Mouse (Mus musculus) cerebellum, postnatal 4 days (tissue): ENCODE data around the gene Pfdn4.
"Not testable (repeated sequence)": the region's sequence is repeated elsewhere in the genome, so short reads cannot be mapped to it uniquely, and the experiment has no call there.

ENCODE experiments used
- DNase-seq, 2 experiments: peaks; one replicate each; pipeline ENCODE4 v3.0.0; 2022; ENCODE audit warnings: low spot score in 2 of 2, mixed read lengths in 1 of 2

Pfdn4 gene

DNA sequence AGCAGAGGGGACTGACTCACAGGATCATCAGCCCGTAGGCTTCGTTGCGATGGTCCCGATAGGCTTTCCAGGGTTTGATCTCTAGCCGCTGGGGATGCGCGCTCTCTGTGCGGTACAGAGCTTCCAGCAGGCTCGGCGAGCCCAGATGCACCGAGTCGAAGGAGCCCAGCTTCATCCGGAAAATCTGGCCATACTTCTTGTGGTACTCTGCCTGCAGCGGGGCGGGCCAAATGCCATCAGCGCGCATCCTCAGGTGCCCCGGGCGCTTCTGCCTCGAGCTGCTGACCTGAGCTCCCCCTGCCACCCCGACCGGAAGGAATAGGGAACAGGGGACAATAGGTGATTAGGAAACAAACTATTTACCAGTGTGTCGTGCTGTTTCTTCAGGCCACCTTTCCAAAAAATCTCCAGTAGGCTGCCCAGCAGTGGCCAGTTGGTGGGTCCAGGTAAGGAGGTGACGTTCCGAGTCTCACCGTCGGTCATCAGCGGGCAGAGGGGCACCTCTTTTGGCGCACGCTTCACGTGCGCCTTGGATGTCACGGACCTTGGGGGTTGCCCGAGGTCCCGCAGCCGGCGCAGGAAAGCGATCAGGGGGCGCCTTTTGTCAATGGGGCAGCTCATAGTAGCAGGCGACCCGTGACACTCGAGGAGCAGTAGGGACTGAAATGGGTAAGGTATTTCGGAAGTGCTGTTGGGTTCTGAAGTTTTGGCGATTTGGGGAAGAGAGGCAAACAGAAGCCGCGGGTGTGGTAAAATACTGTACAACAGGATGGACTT, at the start of gene Pfdn4:
Pfdn4 (plus strand) TSS at position 275 of the 777 bp plus-strand sequence.
- no peak for DNase-seq

DNA sequence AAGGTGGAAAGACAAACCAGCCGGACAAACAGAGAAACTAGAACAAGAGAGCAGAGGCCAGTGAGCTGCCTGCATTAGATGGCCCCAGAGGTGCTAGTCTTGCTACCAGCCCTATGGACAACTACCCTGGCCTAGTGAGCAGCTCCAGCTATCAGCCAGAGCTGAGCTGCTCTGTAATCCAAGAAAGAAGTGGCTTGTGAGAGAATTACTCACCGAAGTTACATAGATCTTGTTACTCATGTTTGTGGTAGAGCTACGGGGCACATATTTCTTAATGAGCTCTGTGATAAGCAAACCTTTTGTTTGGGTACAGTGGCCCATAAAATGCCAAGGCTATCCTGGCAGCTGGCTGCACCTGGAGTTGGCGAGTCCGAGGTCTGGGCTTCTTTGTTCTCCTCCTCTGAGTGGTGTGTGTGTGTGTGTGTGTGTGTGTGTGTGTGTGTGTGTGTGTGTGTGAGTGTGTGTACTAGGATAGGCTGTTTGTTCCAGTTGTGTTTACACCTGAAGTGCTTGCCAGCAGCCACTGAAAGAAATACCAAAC, 49.3 kb upstream of the Pfdn4 start:
- no peak for DNase-seq

DNA sequence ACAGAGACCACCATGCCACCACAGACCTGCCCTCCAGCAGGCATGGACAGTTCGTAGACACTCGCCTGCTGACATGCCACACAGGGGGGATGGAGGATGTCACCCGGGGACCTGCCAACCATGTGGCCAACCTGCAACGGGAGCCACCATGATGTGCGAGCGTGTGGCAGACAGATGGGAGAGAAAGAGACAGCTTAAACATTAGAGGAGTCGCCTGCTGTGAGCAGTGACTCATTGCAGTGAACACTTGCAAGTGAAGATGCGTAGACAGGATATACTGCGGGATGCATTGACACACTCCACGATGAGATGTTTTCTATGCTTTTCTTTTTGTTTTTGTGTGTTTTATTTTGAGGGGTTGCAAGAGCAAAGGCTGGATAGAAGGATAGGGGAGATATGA, 48.6 kb upstream of the Pfdn4 start:
- DNase-seq: no peak

DNA sequence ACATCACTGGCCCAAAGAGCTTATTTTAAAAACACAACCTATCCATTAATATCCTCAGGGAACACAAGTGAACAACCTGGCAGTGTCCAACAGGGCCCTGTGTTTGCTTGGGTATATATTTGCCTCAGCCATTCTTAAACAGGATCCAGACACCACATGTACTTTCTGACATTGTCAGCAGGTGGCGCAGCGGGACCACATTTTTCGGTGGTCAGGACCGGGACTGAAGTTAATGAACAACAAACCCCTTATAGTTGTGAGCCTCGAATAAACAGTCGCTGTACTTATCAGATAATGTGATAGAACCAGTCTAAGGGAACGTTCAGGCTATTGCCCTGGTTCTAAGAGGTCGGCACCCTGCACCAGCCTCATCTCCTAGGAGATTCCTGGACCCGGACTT, 45.3 kb upstream of the Pfdn4 start:
- DNase-seq: peak; percentile 68 to 83

DNA sequence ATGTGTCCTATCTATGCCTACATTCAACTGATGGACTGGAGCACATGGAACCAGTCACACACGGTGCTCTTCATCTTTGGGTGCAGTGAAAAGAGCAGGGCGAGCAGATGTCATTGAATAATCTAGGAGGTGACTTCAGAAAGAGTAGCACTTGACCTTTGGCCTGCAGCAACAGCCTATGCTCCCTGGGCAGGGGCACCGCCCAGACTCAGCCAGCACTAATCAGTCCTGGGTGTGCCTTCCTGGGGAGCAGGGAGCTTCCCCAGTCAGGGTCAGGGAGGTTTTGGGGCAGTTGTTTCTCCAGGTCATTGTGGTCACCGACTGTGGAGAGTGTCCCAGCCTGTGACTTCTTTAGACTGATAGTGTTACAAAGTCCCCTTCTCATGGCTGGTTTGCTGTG, 42.4 kb upstream of the Pfdn4 start:
- not testable (repeated sequence) for DNase-seq

DNA sequence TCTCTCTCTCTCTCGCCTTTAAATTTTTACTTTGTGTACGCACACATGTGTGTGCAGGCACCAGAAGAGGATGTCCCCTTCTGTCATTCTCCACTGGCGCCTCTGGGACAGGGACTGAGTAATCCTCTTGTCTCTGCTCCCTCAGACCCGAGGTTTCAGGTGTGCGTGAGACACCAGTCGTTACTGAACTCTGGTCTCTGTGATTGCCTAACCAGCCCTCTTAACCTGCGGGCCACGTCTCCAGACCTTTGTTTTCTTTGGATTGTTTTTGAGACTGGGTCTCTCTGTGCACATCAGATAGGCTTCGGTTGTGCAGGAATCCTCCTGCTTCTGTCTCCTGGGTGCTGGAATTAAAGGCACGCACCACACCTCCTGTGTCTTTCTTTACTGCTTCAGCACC, 37.0 kb upstream of the Pfdn4 start:
- no peak for DNase-seq

DNA sequence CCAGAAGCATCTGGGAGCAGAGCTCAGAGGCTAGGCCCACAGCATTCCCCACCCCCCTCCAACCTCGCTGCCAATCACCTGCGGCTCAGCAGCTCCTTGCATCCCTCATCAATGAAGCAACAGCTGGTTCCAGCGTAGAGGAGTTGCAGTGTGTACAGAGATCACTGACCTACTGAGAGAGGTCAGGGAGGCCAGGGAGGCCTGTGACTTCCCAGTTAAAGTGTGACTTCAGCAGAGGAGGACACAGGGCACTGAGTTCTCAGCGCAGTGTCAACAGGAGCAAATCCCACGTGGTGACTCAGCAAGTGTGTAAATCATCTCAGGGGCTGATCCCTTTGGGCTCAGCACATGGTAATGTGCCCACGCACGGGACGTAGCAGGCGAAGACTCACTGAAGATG, 36.4 kb upstream of the Pfdn4 start:
- no peak for DNase-seq

DNA sequence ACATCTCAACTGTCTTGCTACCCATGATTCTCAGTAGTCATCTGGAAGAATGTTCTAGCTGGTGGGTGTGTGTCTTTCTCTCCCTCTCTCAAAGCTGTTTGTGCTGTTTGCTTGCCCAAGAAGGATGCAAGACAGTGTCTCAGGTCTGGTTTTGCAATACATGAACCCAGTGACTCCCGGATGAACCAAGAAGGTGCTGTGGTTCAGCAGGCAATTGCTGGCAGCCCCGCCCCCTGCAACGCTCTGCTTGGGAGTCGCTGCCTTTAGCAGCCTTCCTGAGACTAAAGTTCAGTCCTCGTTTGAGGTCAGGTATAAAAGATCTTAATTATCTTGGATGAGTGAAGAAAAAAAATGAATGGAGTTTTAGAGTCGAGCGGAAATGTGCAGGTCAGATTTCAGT, 34.6 kb upstream of the Pfdn4 start:
- no peak for DNase-seq

DNA sequence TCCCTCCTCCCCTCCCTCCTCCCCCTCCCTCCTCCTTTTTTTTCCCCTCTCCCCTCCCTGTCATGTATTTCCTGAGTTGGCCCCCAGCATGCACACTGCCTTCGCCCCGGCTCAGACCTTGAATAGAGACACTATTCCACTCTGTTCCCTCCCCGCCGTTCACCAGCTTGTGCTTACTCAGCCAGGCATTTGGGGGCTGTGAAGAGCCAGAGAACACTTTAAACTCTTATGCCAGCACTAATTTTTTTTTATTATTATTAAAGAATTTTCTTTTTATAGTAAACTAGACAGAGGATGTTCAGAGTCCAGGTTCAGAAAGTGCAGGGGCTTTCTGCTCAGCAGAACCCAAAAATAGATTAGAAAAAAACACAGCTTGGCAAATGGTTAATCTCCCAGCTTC, 31.4 kb upstream of the Pfdn4 start:
- no peak for DNase-seq

DNA sequence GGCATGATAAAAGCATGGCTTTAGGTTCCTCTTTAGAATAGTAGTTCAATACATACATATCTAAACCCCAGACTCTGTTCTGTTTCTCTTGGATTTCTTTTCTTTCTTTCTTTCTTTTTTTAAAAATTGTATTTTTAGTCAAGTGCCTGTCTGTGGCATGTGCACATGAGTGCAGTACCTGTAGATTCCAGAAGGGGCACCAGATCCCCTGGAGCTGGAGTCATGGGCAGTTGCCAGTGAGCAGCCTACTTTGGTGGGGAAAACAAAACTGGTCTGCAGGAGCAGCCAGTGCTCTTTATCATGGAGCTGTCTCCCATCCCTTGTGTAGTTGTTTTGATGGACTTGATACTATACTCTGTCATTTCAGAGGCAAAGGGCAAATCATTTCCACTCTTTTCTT, 28.2 kb upstream of the Pfdn4 start:
- DNase-seq: peak in 1 of 2 experiments; percentile 34

DNA sequence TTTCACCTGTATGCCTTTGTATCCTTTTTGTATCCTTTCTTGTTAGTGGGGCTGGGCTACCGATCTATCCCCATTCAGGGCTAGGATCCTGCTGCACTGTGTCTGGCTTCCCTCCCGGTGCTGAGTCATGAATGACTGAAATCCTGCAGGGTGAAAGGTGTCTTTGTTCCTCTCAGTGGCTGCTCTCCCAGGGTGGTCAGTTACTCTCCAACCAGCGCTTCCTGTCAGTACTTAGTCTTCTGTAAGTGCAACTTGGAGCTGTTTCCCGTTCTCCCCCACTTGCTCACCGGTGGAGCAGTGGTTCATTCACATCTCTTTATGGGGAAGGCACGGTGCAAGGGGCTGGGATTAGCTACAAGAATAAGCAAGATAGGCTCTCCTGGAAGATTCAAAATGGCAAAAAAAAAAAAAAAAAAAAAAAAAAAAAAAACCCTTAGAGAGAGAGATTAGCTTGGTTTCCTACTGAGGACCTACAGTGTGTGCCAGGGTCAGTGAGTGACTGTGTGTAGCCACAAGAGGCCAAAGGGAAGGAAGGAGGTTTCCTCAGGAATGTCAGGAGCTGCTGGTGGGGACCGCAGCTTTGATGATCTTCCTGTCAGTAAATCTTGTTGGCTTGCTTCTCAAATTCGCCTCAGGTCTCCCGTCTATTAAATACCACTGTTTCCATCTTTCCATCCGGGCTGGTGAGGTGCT, 26.5 kb upstream of the Pfdn4 start:
- no peak for DNase-seq

DNA sequence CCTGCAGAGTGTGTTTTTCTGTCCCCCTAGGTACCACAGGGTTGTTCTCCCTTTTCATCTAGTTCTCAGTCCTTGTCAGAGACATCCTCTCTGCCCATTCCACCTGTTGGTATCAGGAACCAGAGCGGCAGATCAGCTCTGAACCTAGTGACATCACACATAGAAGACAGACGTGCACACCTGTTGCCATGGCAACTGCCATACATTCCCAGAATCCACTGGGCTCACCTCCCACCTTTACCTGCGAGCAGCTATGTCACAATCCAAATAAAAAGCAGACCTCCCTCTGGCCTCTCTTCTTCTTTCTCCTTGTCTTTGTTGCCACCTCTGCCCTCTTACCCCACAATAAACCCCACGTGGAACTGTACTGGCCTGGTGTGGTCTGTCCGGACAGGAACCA, 25.6 kb upstream of the Pfdn4 start:
- DNase-seq: no peak

DNA sequence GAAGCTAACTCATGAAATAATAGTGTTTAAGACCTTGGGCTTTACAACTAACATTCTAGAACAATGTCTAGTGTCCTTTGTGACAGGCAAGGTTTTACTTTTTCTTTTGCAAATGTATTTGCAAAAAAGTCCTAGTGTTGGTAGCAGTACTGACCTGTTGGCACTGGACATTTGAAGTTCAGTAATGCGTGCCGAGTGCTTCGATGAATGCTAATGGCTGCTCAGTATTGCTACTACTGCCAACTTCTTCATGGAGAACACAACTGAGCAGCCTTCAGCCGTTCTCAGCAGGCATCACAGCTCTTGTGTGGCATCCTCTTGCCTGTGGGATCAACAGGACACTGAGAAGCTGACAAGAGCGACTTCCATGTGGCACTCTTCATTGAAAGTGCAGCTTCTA, 22.1 kb upstream of the Pfdn4 start:
- DNase-seq: no peak

DNA sequence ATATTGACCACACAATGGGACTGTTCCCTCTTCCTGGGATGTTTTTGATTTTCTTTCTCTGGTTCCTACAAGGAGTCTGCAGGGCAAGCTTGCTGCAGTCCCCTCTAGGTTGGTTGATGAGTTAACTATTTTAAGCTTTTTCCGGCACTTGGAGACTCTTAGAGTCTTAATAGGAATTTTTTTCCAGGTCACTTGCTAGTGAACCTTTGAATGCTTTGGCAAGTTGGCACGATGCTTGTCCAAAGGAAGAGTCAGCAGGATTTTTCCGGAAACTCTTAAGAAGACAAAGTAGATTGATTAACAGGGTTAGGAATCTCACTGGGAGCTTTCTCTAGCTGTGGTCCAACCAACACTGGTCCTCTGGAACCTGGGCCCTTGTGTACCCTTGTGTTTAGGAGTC, 21.1 kb upstream of the Pfdn4 start:
- DNase-seq: no peak

DNA sequence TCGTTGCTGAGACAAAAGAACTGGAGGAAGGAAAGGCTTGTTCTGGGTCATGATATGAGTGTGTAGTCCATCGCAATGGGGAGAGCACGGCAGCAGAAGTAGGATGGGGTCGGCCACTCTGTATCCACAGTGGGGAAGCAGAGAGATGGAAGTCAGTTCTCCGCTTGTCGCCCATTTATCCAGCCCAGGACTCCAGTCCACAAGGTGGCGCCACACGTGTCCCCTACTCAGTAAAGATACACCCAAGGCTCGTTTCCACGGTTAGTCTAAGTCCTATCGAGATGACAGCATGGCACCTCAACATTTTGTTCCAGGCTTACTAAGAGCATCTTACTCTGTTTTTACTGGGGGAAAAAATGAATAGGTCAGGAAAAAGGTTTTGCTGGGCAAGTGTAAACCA, 20.0 kb upstream of the Pfdn4 start:
- DNase-seq: no peak

DNA sequence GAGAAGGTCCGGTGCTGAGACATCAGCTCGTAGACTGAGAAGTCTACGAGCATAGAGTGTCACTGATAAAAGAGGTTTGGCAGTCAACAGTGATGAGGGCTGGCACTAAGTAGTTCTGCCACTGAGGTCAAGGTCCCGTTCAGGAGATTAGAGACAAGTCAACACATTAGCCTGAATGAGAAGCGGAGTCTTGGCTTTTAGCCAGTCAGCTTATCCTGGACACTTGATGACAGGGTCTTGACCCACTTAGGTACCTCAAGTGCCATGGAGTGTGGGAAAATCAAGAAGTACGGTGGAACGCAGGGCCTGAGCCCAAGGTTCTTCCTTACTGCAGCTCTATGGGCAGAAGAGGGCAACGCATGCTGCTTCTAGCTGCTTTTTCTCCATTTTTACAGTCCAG, 19.6 kb upstream of the Pfdn4 start:
- DNase-seq: no peak

DNA sequence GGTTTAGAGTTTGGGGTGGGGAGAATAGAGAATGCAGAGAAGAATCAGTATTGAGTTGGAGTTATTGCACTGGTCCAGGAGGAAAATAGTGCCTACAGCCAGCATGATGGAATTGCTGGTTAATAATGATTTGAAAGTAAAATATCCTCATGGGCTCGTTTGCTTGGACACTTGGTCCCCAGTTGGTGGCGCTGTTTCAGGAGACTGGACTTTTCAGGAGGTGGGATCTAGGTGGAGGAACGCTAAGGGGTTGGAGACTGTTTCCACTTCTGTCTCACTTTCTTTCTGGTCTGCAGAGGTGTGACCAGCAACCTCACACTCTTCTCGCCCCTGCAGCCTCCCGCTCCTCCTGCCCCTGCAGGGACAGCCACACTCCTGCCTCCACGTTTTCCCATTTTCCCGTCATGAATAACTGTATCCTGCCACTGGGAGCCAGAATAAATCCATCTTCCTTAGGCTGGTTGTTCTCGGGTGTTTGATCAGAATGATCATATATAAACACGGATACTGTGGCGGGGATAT, 14.1 kb upstream of the Pfdn4 start:
- DNase-seq: no peak

DNA sequence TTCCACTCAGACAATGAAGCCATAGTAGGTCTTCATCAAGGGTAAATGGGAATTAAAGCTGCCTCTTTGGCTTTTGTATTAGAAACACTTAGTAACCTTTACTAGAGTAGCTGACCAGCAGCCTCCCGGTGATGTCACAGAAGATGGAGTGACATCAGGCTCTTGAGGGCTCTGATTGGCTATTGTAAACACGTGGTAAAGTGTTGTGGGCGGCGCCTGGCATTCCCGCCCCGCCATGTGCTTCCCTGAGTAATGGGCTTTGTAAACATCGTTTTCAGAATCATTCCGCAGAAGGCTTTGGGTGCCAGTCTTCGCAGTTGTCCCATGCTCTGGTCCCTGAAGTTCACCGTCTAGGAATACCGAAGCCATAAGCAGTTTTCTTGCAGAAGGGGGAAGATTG, 12.3 kb upstream of the Pfdn4 start:
- no peak for DNase-seq

DNA sequence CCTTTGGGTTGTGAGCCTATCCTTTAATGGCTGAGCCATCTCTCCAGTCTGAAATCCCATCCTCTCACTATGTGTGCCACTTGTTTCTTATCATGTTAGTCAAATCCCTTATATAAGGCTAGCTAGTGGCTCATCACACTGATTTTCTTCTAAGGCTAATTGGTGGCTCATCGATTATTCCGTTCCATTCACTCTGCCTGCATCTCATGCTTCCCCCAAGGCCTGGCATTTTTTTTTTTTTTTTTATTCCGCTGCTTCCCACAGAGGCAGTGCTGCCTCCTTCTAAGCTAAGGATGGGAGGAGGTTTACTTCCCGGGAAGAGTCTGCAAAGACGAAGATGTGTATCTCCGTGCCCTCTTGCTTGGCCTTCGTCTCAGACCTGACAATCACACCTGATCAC, 9.0 kb upstream of the Pfdn4 start:
- no peak for DNase-seq

DNA sequence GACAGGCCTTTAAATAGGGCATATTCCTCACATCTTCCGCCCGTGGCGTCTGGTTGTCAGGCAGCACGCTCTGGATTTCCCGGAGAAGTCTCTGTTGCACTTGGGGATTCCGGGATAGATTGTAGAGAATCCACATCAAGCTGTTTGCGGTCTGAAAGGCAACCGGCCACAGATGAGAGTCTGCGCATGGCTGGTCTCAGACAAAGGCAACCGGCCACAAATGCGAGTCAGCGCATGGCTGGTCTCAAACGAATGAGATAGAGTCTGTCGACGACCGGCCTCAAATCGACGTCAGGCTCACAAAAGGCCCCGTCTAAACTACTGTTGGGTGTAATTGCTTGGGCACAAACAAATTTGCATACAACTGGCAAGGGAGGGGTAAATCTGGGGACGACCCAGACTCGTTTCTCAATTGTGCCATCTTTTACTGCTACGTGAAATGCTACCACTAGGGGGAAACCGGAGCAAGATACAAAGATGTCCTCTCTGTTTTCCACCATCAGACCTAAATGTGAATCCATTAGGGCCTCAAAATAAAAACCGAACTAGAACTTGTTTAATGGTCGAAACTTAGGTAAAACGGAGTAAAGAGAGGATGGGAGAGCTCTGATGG, 8.2 kb upstream of the Pfdn4 start:
- DNase-seq: no peak

DNA sequence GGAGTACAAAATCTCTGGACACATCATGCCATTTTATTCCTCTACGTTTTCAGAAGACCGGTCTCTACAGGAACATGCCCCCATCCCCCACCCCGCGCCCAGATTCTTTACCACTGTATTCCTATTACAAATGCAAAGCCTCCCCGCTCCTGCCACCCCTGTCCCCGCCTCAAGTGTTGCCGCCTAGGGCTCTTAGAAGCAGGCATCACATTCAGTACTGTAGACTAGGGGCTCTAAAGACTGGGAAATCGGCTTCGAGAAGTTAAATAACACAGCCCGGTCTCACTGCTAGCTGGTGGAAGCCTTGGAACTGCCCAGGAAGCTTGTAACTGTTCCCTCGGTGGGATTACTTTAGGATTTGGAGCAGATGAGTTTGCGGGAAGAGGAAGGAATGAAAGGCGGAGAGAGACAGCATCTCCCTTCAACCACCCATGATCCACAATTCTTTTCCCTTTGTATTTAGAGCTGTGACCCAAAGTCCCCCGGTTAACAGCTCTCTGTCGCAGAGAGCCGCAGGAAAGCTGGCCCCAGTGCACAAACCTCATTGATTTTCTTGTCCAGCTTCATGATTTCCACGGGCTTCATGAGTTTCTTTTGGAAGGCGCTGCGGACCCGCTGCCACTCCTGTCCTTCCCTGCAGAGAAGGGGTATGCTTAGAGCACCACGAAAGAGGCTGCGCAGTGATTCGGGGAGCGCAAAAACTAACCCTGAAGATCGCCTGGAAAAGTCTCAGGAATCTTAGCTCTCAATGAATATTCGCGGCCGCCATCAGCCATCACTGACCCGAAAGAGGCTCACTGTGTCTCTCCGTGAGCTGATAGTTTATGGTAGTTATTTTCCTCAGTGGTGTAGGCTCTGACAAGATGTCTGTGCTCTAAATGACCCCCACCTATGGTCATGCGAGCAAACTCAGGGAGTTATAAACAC, 1.2 kb upstream of the Pfdn4 start:
- no peak for DNase-seq
